Mouse (Mus musculus) fibroblast of lung, adult 2 months (primary cell): ENCODE results near the gene 4933428G20Rik.

Experiments used
- DNase-seq: peaks from one replicate; pipeline ENCODE4 v3.0.0-alpha.2; 2011; ENCODE audit warnings: low read depth

4933428G20Rik gene

GRCm38 (mm10) chr11:97505784-97506183, 5.6 kb upstream of the 4933428G20Rik start:
- no peak for DNase-seq

GRCm38 (mm10) chr11:97502846-97503245, 2.7 kb upstream of the 4933428G20Rik start:
- no peak for DNase-seq

- no peak for DNase-seq
Measured at GRCm38 (mm10) chr11:97502383-97502782, 2.2 kb upstream of the 4933428G20Rik start.

GRCm38 (mm10) chr11:97500720-97501448, 744 bp upstream of the 4933428G20Rik start:
- no peak for DNase-seq

- DNase-seq: no peak
Measured at GRCm38 (mm10) chr11:97497543-97497942, 2.6 kb downstream of the 4933428G20Rik start.

- no peak for DNase-seq
Measured at GRCm38 (mm10) chr11:97492836-97493235, 7.3 kb downstream of the 4933428G20Rik start.

- DNase-seq: no peak
Measured at GRCm38 (mm10) chr11:97491640-97492039, 8.5 kb downstream of the 4933428G20Rik start.

GRCm38 (mm10) chr11:97489589-97490324, 10.4 kb downstream of the 4933428G20Rik start:
- DNase-seq: no peak

- no peak for DNase-seq
Measured at GRCm38 (mm10) chr11:97487656-97488055, 12.5 kb downstream of the 4933428G20Rik start.

GRCm38 (mm10) chr11:97485661-97486060, 14.5 kb downstream of the 4933428G20Rik start:
- no peak for DNase-seq

- DNase-seq: no peak
Measured at GRCm38 (mm10) chr11:97479824-97480223, 20.3 kb downstream of the 4933428G20Rik start.

- DNase-seq: no peak
Measured at GRCm38 (mm10) chr11:97479085-97479484, 21.1 kb downstream of the 4933428G20Rik start.

GRCm38 (mm10) chr11:97478345-97478744, 21.8 kb downstream of the 4933428G20Rik start:
- DNase-seq: no peak

GRCm38 (mm10) chr11:97477431-97477830, 22.7 kb downstream of the 4933428G20Rik start:
- DNase-seq: peak; percentile 52

- no peak for DNase-seq
Measured at GRCm38 (mm10) chr11:97476334-97477095, 23.6 kb downstream of the 4933428G20Rik start.

- no peak for DNase-seq
Measured at GRCm38 (mm10) chr11:97471276-97471675, 28.9 kb downstream of the 4933428G20Rik start.

- no peak for DNase-seq
Measured at GRCm38 (mm10) chr11:97469828-97470227, 30.3 kb downstream of the 4933428G20Rik start.

GRCm38 (mm10) chr11:97468639-97469287, 31.4 kb downstream of the 4933428G20Rik start:
- DNase-seq: peak; percentile 50

GRCm38 (mm10) chr11:97466444-97467160, 33.5 kb downstream of the 4933428G20Rik start:
- no peak for DNase-seq

GRCm38 (mm10) chr11:97465957-97466356, 34.2 kb downstream of the 4933428G20Rik start:
- no peak for DNase-seq

GRCm38 (mm10) chr11:97463991-97464390, 36.1 kb downstream of the 4933428G20Rik start:
- no peak for DNase-seq
